Mouse (Mus musculus) limb, embryonic 14.5 days (tissue): ENCODE data around the gene Tnfrsf21. TPM values are rescaled to one million over a fixed set of nuclear protein-coding genes. Genes with fewer than 3 reads are reported as not detected.

Experiments used
- ATAC-seq: fragments of 200-750 bp; cut with Nextera tagmentation; 2 replicates; pipeline ENCODE4 v1.8.0; 2017; ENCODE audit warnings: low read depth, moderate number of reproducible peaks, moderate TSS enrichment; ENCODE audit not compliant: low FRiP score
- DNase-seq: peaks from one replicate; pipeline ENCODE4 v3.0.0-alpha.2; 2015; ENCODE audit warnings: low spot score
- H3K27ac ChIP-seq: fragments of 300-500 bp; sonication (generic); replicated peaks from 2 replicates; pipeline ENCODE4 v1.5.1; 2014; ENCODE audit warnings: low read depth, mild to moderate bottlenecking, low read length, moderate library complexity, mixed read lengths
- H3K27me3 ChIP-seq: fragments of 300-500 bp; sonication (generic); 2 replicates; pipeline ENCODE4 v1.6.1; 2014; ENCODE audit warnings: low read length, mixed read lengths; ENCODE audit not compliant: control insufficient read depth, insufficient read depth
- H3K36me3 ChIP-seq: fragments of 300-500 bp; sonication (generic); 2 replicates; pipeline ENCODE4 v1.6.1; 2014; ENCODE audit warnings: mild to moderate bottlenecking, low read length, moderate library complexity, mixed read lengths; ENCODE audit not compliant: control insufficient read depth, insufficient read depth
- H3K4me1 ChIP-seq: fragments of 300-500 bp; sonication (generic); 2 replicates; pipeline ENCODE4 v1.6.1; 2014; ENCODE audit warnings: antibody characterized with exemption, low read length, mixed read lengths; ENCODE audit not compliant: control insufficient read depth, insufficient read depth
- H3K4me2 ChIP-seq: fragments of 300-500 bp; sonication (generic); replicated peaks from 2 replicates; pipeline ENCODE4 v1.6.1; 2014; ENCODE audit warnings: low read depth, mild to moderate bottlenecking, low read length, moderate library complexity; ENCODE audit not compliant: severe bottlenecking
- H3K4me3 ChIP-seq: fragments of 300-500 bp; sonication (generic); replicated peaks from 2 replicates; pipeline ENCODE4 v1.5.1; 2014; ENCODE audit warnings: low read length
- H3K9ac ChIP-seq: fragments of 300-500 bp; sonication (generic); 2 replicates; pipeline ENCODE4 v1.6.1; 2014; ENCODE audit warnings: mild to moderate bottlenecking, low read depth, low read length, moderate library complexity; ENCODE audit not compliant: severe bottlenecking
- H3K9me3 ChIP-seq: fragments of 300-500 bp; sonication (generic); 2 replicates; pipeline ENCODE4 v1.6.1; 2016; ENCODE audit warnings: low read length; ENCODE audit not compliant: control insufficient read depth
- POLR2A ChIP-seq: fragments of 200-500 bp; IDR thresholded peaks from 2 replicates; pipeline ENCODE4 v1.8.0; 2012; ENCODE audit warnings: inconsistent platforms, mild to moderate bottlenecking, moderate library complexity, borderline replicate concordance; ENCODE audit not compliant: insufficient read depth, insufficient read length; ENCODE audit errors: extremely low read depth
- WGBS: fragments of 180-500 bp; shearing (Covaris S2); extraction: QIAGEN DNeasy Blood & Tissue Kit; methylation state at CpG from one replicate; pipeline ENCODE4 v1.1.7; 2014; 5-methylcytosine and 5-hydroxymethylcytosine counted together
- polyA plus RNA-seq, 2 experiments: library from polyadenylated mRNA; depleted of rRNA in 1 of 2; stranded (reverse) in 1 of 2; unstranded in 1 of 2; fragments of >200 nt; fragmentation: Nextera tagmentation in 1 of 2; extraction: Ambion mirVana in 1 of 2; gene quantifications; 2 replicates each; pipeline versions ENCODE4 v1.2.1 to v1.2.3; 2012 to 2014

The Tnfrsf21 gene
- polyA plus RNA-seq (2012; rRNA removed), result 25.0 and 31.6 TPM in 2 replicates
- 24.5 and 25.5 TPM in 2 replicates for polyA plus RNA-seq (2014; fragmentation: Nextera tagmentation; extraction: Ambion mirVana)

DNA sequence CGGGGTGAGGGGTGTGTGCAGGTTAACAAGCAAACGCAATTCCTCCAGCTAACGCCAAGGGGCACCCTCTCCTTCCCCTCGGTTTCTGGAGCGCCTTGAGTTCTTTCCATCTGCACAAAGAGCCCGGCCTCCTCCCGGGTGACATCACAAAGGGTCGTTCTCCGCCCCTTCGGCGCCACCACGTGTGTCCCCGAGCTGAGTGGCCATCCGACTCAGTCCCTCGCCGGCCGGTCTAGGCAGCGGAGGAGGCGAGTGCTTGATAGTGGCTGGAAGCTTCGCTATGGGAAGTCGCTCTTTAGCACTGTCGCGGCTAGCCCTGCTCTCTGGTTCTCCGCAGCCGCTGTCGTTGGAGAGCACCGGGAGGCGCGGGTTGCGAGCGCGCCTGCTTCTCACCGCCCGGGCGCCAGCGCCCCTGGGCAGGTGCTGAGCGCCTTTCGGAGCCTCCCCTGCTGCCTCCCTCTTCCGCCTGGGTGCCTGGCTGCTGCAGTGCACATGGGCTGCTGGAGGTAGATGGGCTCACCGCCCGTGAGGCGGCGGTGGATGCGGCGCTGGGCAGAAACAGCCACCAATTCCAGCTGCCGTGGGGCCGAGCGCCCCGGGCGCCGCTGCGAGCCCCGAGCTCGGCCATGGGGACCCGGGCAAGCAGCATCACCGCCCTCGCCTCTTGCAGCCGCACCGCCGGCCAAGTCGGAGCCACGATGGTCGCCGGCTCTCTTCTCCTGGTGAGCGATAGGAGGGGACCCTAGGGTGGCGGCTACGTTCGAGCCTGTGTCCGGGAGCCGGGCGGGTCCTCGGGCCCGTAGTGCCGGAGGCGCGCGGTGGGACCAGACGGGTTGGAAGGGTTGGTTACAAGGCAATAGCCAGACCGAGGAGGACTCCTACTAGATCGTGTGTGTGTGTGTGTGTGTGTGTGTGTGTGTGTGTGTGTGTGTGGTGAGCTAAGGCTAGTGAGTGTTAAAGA lies at the start of gene Tnfrsf21:
Gene Tnfrsf21, plus strand, starts transcription at position 185 of the 961 bp plus-strand sequence.
- Histone ChIP-seq H3K9ac (peak within 1 kb of the TSS; percentile 75), H3K9me3 (no peaks in the 10 kb centered on the region), H3K36me3 (no peaks in the 10 kb centered on the region), H3K27ac (peak within 1 kb of the TSS; percentile 70), H3K4me2 (peak within 1 kb of the TSS; percentile 98), H3K27me3 (no peaks in the 10 kb centered on the region), H3K4me1 (peaks cover 4% of the 10 kb centered on the region; the same call in 1 of the 2 replicates), H3K4me3 (peak within 1 kb of the TSS; percentile 71)
- WGBS, result under 1% methylated on average over 65 of the region's 80 CpGs
- ATAC-seq (peak; percentile 93), DNase-seq (peak; percentile 96)
- TF ChIP-seq POLR2A, result peak; percentile 62; the same call in 1 of the 2 replicates

DNA sequence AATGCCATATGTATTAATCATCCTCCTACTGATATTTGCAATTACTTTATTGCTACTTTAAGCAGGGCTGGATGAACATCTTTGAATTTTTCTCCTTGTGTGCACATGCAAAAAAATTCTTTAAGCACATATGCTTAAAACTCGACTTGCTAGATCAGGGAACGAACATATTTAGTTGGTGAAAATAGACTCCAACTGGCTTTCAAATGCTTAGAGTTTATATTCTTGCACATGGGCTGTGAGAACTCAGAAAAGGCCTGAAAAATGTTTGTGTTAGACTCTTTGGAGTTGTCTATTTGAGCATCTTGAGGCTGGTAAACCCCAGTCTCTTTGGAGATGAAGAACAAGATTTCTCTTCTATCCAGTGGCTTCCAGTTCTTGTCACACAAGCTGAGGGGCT lies 48.2 kb upstream of the Tnfrsf21 start:
- H3K27me3 ChIP-seq, result no peaks in the 10 kb centered on the region
- TF ChIP-seq POLR2A, result no peak
- H3K27ac ChIP-seq, result no peak overlapping the region
- no peak for DNase-seq
- H3K36me3 ChIP-seq, result no peaks in the 10 kb centered on the region
- ATAC-seq, result no peak
- no peak overlapping the region for H3K4me2 ChIP-seq
- no peaks in the 10 kb centered on the region for H3K4me1 ChIP-seq
- WGBS, result 84% methylated on average over 2 of the region's 2 CpGs
- H3K9me3 ChIP-seq, result no peaks in the 10 kb centered on the region
- H3K9ac ChIP-seq, result no peak overlapping the region
- H3K4me3 ChIP-seq, result no peak overlapping the region

DNA sequence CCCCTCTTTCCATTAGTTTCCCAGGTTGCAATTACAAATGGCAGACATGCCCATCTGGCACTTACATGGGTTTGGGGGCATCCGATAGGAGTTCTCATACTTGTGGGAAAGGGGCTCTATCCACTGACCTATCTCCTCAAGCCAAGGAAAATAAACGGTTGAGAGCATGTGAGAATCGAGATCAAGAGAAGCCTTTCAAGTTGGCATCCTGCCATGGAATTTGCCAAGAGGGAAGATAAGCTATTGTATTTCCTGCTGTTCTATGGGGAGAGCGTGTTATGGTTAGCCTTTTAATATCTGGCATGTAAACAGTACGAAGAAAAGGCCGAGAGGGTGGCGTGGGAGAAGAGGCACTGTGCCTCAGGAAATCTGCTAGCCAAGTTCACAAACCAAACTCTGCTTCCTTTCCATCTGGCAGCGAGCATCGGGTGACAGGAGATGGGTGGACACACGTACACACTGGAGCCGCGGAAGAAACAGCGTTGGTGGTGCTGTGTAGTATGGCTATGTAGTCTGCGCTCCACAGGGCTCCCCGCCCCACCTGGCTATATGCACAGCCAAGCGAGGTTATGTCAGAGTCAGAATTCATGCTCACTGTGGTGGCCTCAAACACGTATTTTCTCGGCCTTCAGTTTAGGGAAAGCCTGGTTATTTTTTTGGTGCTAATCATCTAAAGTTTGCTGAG lies 40.9 kb upstream of the Tnfrsf21 start:
- TF ChIP-seq POLR2A, result no peak
- Histone ChIP-seq H3K9ac (no peak overlapping the region), H3K36me3 (no peaks in the 10 kb centered on the region), H3K4me1 (no peaks in the 10 kb centered on the region), H3K4me3 (no peak overlapping the region), H3K4me2 (no peak overlapping the region), H3K9me3 (no peaks in the 10 kb centered on the region), H3K27me3 (no peaks in the 10 kb centered on the region), H3K27ac (no peak overlapping the region)
- DNase-seq (no peak), ATAC-seq (no peak)
- WGBS, result 68% methylated on average over 18 of the region's 18 CpGs

DNA sequence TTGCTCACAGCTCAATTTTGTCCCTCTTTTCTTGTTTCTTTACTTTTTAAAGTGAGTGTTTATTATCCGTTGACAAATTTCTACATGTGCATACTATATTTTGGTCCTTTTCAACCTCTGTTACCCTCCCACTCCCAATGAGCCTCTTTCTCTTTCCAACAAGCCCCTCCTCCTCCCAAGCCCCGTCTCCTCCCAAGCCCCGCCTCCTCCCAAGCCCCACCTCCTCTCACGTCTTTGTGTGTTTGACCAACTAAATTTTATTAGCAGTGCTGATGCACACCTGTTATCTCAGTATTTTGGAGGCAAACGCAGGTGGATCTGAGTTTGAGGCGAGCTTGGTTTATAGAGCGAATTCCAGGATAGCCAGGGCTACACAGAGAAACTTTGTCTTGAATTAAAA lies 38.6 kb upstream of the Tnfrsf21 start:
- Histone ChIP-seq H3K4me2 (no peak overlapping the region), H3K27ac (no peak overlapping the region), H3K9me3 (no peaks in the 10 kb centered on the region), H3K4me3 (no peak overlapping the region), H3K36me3 (no peaks in the 10 kb centered on the region), H3K4me1 (no peaks in the 10 kb centered on the region), H3K9ac (no peak overlapping the region), H3K27me3 (no peaks in the 10 kb centered on the region)
- DNase-seq (no peak), ATAC-seq (no peak)
- WGBS, result 67% methylated on average over 7 of the region's 7 CpGs
- no peak for TF ChIP-seq POLR2A

DNA sequence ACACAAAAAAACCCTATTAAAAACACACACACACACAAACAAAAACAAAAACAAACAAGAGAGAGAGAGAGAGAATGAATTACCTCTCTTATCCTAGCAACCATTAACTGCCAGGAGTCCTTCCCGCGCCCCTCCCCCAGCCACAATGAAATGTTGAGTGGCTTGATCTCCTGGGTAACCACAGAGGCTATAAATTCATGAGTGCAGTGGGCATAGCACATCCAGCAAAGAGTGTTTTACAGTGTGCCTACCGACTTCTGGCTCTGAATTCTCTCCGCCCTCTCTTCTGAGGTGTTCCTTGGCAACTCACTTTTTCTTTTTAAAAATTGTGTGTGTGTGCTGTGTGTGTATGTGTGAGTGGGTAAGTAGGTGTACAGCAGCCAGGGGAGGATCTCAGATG lies 38.0 kb upstream of the Tnfrsf21 start:
- Histone ChIP-seq H3K27ac (no peak overlapping the region), H3K4me3 (no peak overlapping the region), H3K36me3 (no peaks in the 10 kb centered on the region), H3K4me1 (no peaks in the 10 kb centered on the region), H3K27me3 (no peaks in the 10 kb centered on the region), H3K9ac (no peak overlapping the region), H3K4me2 (no peak overlapping the region), H3K9me3 (no peaks in the 10 kb centered on the region)
- 46% methylated on average over 4 of the region's 4 CpGs for WGBS
- no peak for TF ChIP-seq POLR2A
- ATAC-seq, result no peak
- DNase-seq, result no peak
